Mouse (Mus musculus): Measurements from ENCODE around the gene Mrps25. TPM values are rescaled to one million over a fixed set of nuclear protein-coding genes. Genes with fewer than 3 reads are reported as not detected.

Mrps25 gene
- polyA plus RNA-seq (2012; rRNA removed; ENCODE audit: low replicate concordance), result 2.4 and 3.3 TPM in 2 replicates

DNA sequence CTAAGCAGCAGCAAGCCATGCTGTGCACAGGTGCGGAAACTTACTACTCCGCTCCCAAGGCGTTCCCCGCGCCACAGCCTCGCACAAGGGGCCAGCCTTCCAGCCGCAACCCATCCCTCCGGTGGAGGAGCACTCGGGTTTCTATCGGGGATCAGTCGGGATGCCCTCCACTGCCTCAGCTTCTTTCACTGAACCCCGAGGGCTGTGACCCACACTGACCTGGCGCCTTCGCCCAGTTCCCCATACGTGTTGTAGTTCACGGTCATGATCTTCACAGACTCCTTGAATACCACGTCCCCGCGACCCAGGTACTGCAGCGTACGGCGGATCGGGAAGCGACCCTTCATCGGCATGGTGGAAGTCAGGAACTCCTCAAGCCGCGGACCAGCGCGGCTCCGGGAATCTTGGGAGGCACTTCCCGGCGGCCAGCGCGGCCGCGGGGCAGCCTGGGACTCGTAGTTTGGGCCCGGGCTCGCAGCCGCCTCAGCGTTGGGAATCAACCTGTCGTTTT is at the start of gene Mrps25:
Gene Mrps25, minus strand, starts transcription at position 413 of the 511 bp plus-strand sequence.

DNA sequence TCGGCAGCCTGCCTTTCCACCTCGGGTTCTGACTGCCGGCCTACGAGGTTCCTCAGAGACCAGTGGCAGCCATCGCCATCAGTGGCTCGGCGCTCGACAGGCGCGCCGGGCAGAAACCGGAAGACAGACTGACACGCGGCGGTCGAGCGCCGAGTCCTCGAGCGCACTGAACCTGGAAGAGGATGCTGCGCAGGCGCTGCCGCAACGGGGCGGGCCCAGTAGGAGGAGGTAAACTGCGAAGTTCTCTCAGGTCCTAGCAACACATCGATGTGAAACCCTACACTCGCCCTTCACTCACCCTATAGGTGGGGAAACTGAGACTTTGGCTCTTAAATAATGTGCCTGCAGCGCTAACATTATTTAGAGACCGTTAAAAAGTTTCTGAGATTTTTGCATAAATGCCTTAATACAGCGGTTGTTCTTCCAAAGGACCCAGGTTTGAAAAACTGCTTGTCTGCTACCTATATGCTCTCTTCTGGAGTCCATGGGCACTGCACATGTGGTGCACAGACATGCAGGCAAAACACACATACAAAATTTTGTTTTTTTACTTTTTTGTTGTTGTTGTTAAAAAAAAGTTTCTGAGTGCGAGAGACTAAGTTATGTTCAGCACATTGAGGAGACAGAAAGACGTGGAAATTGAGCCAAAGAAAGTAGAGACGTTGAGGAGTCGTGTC is 31.1 kb upstream of the Mrps25 start, which contains the start of gene Rbsn:
Gene Rbsn, minus strand, starts transcription at position 153 of the 677 bp plus-strand sequence.

Other genes starting within 250 kb of the Mrps25 start
- gene Fgd5, start 205.2 kb downstream of the Mrps25 start, polyA plus RNA-seq (2012; rRNA removed; ENCODE audit: low replicate concordance), result 1.6 and 2.6 TPM in 2 replicates
- gene Nr2c2, start 92.6 kb downstream of the Mrps25 start, polyA plus RNA-seq (2012; rRNA removed; ENCODE audit: low replicate concordance), result 4.8 and 7.4 TPM in 2 replicates
- 3.2 TPM in 2 replicates for gene Rbsn, start 30.9 kb upstream of the Mrps25 start, polyA plus RNA-seq (2012; rRNA removed; ENCODE audit: low replicate concordance)
- not detected in 2 replicates for gene Trh, start 60.6 kb upstream of the Mrps25 start, polyA plus RNA-seq (2012; rRNA removed; ENCODE audit: low replicate concordance)